Mouse (Mus musculus) B cell, adult 67 days (primary cell): ENCODE data around the gene Gm14685. TPM values are rescaled to one million over a fixed set of nuclear protein-coding genes. Genes with fewer than 3 reads are reported as not detected.

Experiments used
- total RNA-seq, 2 experiments: library from RNA; stranded (reverse); gene quantifications; 4 replicates each; pipeline ENCODE4 v1.2.4; 2023

Gm14685 gene
- under 1 TPM; 0.17 to 0.21 TPM for total RNA-seq

DNA sequence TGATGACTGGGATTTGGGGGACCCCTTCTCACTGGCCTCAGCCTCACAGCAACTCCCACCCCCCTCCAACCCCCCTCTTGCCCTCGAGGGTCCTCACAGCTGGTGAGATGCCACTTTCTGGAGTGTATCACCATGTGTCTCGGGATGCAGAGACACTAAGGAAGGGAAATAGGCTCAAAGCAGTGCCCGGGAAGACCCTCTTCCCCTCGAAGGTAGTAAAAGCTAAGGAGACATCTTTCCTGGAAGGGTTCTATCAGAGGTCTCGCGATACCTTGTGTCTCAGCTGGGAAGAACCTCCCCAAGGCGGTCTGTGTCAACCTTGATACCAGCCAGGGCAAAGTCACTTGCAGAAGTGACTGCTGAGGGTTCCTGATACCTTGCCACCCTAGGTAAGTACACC lies at the start of gene Gm14685:
Gm14685 (plus strand) TSS at position 301 of the 400 bp plus-strand sequence.

GRCm38 (mm10) chrX:73082267-73083055 lies 34.4 kb upstream of the Gm14685 start, which contains the start of gene Xlr4a:
TSS of gene Xlr4a (minus strand) at chrX:73082478.

DNA sequence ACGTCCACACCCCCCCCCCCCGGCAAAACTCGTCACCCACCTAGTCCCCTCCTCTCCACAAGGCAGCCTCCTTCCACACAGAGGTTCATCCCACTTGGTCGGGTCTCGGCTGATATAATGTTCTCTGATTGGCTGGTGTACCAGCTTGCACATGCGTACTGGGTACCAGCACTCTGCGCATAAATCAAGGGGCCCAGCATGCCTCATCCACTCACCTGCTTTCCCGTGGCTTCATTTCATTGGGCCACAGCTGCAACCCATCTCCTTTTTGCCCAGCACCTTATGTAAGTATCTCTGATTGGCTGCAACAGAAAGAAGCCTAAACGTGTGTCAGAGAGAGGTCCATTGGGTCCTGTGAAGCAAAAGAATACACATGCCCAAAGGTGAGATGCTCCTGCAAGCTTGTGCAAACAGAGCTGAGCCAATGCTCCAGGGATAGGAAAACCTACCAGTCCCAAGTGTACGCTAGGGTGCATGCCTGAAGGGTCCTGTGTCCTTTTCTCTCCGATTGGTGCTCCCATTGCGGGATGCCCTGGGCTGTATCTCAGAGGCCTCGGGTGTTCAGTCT lies 19.8 kb upstream of the Gm14685 start, which contains the start of gene Xlr3a:
Xlr3a (minus strand) TSS at position 155 of the 568 bp plus-strand sequence.

GRCm38 (mm10) chrX:73148496-73148895 lies 31.6 kb downstream of the Gm14685 start, which contains the start of gene Xlr5b:
TSS of gene Xlr5b (plus strand) at chrX:73148796.

GRCm38 (mm10) chrX:73149350-73149749 lies 32.5 kb downstream of the Gm14685 start, which contains the start of gene DXBay18:
TSS of gene DXBay18 (minus strand) at chrX:73149450.

GRCm38 (mm10) chrX:73176889-73177288 lies 60.0 kb downstream of the Gm14685 start, which contains the start of gene Spin2d:
TSS of gene Spin2d (minus strand) at chrX:73176989.

Other genes starting within 250 kb of the Gm14685 start
- 10 to 100 TPM; 46.2 to 53.4 TPM for gene Cetn2, start 198.6 kb upstream of the Gm14685 start, total RNA-seq
- 10 to 100 TPM; 10.1 to 12.5 TPM for gene Nsdhl, start 198.5 kb upstream of the Gm14685 start, total RNA-seq
- not detected for gene Zfp185, start 129.7 kb upstream of the Gm14685 start, total RNA-seq
- 1 to 10 TPM in 1 of 2 experiments, under 1 TPM in 1; 0.75 to 2.1 TPM for gene Pnma5, start 79.9 kb upstream of the Gm14685 start, total RNA-seq
- not detected for gene Pnma3, start 52.3 kb upstream of the Gm14685 start, total RNA-seq
- gene Xlr4a, start 34.6 kb upstream of the Gm14685 start, total RNA-seq = 10 to 100 TPM in 1 of 2 experiments, 1 to 10 TPM in 1; 3.6 to 16.1 TPM
- gene Xlr3a, start 20.0 kb upstream of the Gm14685 start, total RNA-seq = 1 to 10 TPM in 1 of 2 experiments, not detected in 1; 2.1 TPM
- gene Xlr5b, start 31.7 kb downstream of the Gm14685 start, total RNA-seq = not detected
- not detected for gene DXBay18, start 32.4 kb downstream of the Gm14685 start, total RNA-seq
- not detected for gene Spin2d, start 59.9 kb downstream of the Gm14685 start, total RNA-seq
- 10 to 100 TPM in 1 of 2 experiments, 1 to 10 TPM in 1; 5.9 to 24.8 TPM for gene Xlr3b, start 75.2 kb downstream of the Gm14685 start, total RNA-seq
- 10 to 100 TPM; 21.7 to 36.8 TPM for gene Xlr4b, start 97.3 kb downstream of the Gm14685 start, total RNA-seq
- 10 to 100 TPM; 11.0 to 12.9 TPM for gene F8a, start 111.2 kb downstream of the Gm14685 start, total RNA-seq
- gene Xlr4c, start 126.1 kb downstream of the Gm14685 start, total RNA-seq = 10 to 100 TPM in 1 of 2 experiments, 1 to 10 TPM in 1; 3.9 to 15.2 TPM
- not detected for gene Xlr3c, start 148.3 kb downstream of the Gm14685 start, total RNA-seq
- gene Xlr5a, start 175.9 kb downstream of the Gm14685 start, total RNA-seq = not detected
- not detected for gene Xlr5c, start 175.9 kb downstream of the Gm14685 start, total RNA-seq
- not detected for gene Gm45015, start 219.8 kb downstream of the Gm14685 start, total RNA-seq
- gene Zfp275, start 225.6 kb downstream of the Gm14685 start, total RNA-seq = 10 to 100 TPM; 33.6 to 35.4 TPM